Mouse (Mus musculus) stomach, postnatal 0 days (tissue): Measurements from ENCODE around the gene Gm9945. TPM values are rescaled to one million over a fixed set of nuclear protein-coding genes. Genes with fewer than 3 reads are reported as not detected.

Source experiments
- ATAC-seq: fragments of 200-750 bp; cut with Nextera tagmentation; 2 replicates; pipeline ENCODE4 v1.8.0; 2017; ENCODE audit not compliant: low FRiP score, low TSS enrichment
- DNase-seq: peaks from one replicate; pipeline ENCODE4 v3.0.0-alpha.2; 2016; ENCODE audit warnings: low spot score
- H3K27ac ChIP-seq: fragments of 300-500 bp; sonication (generic); replicated peaks from 2 replicates; pipeline ENCODE4 v1.5.1; 2014; ENCODE audit warnings: mild to moderate bottlenecking, control low read depth
- H3K27me3 ChIP-seq: fragments of 300-500 bp; sonication (generic); 2 replicates; pipeline ENCODE4 v1.6.1; 2014; ENCODE audit warnings: low read length; ENCODE audit not compliant: control insufficient read depth, insufficient read depth
- H3K36me3 ChIP-seq: fragments of 300-500 bp; sonication (generic); 2 replicates; pipeline ENCODE4 v1.6.1; 2014; ENCODE audit warnings: low read length, mixed read lengths; ENCODE audit not compliant: control insufficient read depth, insufficient read depth
- H3K4me1 ChIP-seq: fragments of 300-500 bp; sonication (generic); replicated peaks from 2 replicates; pipeline ENCODE4 v1.6.1; 2014; ENCODE audit warnings: antibody characterized with exemption; ENCODE audit not compliant: control insufficient read depth, insufficient read depth
- H3K4me2 ChIP-seq: fragments of 300-500 bp; sonication (generic); replicated peaks from 2 replicates; pipeline ENCODE4 v1.6.1; 2014; ENCODE audit warnings: low read depth, mild to moderate bottlenecking, control low read depth, moderate library complexity
- H3K4me3 ChIP-seq: fragments of 300-500 bp; sonication (generic); 2 replicates; pipeline ENCODE4 v1.5.1; 2014; ENCODE audit warnings: low read depth, low read length, control low read depth
- H3K9ac ChIP-seq: fragments of 300-500 bp; sonication (generic); 2 replicates; pipeline ENCODE4 v1.6.1; 2014; ENCODE audit warnings: mild to moderate bottlenecking, low read length, control low read depth, mixed read lengths
- H3K9me3 ChIP-seq: fragments of 300-500 bp; sonication (generic); 2 replicates; pipeline ENCODE4 v1.6.1; 2016; ENCODE audit warnings: low read length; ENCODE audit not compliant: control insufficient read depth
- CTCF ChIP-seq: IDR thresholded peaks from 2 replicates; pipeline ENCODE4 v1.5.1; 2016; ENCODE audit warnings: antibody characterized with exemption, low read depth, mild to moderate bottlenecking, moderate library complexity
- EP300 ChIP-seq: optimal IDR thresholded peaks from 2 replicates; pipeline ENCODE3; 2016; ENCODE audit warnings: antibody characterized with exemption
- WGBS: fragments of 180-500 bp; shearing (Covaris S2); extraction: QIAGEN DNeasy Blood & Tissue Kit; methylation state at CpG from one replicate; pipeline ENCODE4 v1.1.7; 2014; 5-methylcytosine and 5-hydroxymethylcytosine counted together
- polyA plus RNA-seq: library from polyadenylated mRNA; unstranded; fragments of >200 nt; fragmentation: Nextera tagmentation; extraction: Ambion mirVana; gene quantifications from 2 replicates; pipeline ENCODE4 v1.2.1, GENCODE M21; 2015

The Gm9945 gene
- polyA plus RNA-seq = 0.11 TPM in 1 of 2 replicates, not detected in the other

- peaks cover 15% of the 10 kb centered on the region for H3K27me3 ChIP-seq
Observed at GRCm38 (mm10) chr11:53479783-53480301, at the start of gene Gm9945, which contains the start of gene Sowaha. Gene Gm9945 (plus strand): TSS chr11:53480166. Gene Sowaha (minus strand): TSS chr11:53480274.

DNA sequence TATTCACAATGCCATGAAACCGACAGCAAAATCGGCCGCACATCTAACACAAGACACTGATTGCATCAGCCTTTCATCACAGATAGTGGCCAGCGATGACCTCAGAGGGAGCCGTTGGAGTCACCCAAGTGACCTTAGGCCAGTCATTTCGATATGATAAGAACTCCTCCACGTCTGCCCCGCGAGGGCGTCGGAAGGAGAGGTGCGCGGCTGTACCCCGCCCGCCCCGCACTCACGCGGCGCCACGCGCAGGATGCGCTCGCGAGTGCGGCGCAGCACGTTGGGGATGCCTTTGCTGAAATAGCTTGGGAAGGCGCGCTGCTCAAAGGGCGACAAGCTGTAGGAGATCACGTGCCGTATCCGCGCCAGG lies 49.7 kb upstream of the Gm9945 start:
- H3K27ac ChIP-seq = peak overlapping the region; percentile 90
- H3K4me2 ChIP-seq = peak overlapping the region; percentile 88
- DNase-seq (no peak), ATAC-seq (peak; percentile 42)
- TF ChIP-seq CTCF (no peak), EP300 (no peak)
- no peaks in the 10 kb centered on the region for H3K36me3 ChIP-seq
- no peaks in the 10 kb centered on the region for H3K9me3 ChIP-seq
- peak overlapping the region; percentile 87 for H3K9ac ChIP-seq
- under 1% methylated on average over 34 of the region's 34 CpGs for WGBS
- no peaks in the 10 kb centered on the region for H3K27me3 ChIP-seq
- H3K4me1 ChIP-seq = no peaks in the 10 kb centered on the region; the same call in 1 of the 2 replicates
- peak overlapping the region; percentile 80 for H3K4me3 ChIP-seq

More at GRCm38 (mm10) chr11:53479783-53480301, at the start of gene Gm9945, which contains the start of gene Sowaha:
- TF ChIP-seq CTCF (peak; percentile 42), EP300 (no peak)
- H3K4me2 ChIP-seq = peak within 1 kb of the TSS; percentile 76
- 4% methylated on average over 37 of the region's 40 CpGs for WGBS
- H3K9ac ChIP-seq = peak within 1 kb of the TSS; percentile 51
- no peaks in the 10 kb centered on the region for H3K4me1 ChIP-seq
- ATAC-seq (peak; percentile 61), DNase-seq (peak; percentile 68)
- no peaks in the 10 kb centered on the region for H3K9me3 ChIP-seq
- H3K27ac ChIP-seq = no peak within 1 kb of the TSS
- no peaks in the 10 kb centered on the region for H3K36me3 ChIP-seq
- peak within 1 kb of the TSS; percentile 47 for H3K4me3 ChIP-seq

GRCm38 (mm10) chr11:53430670-53431346 lies 49.2 kb upstream of the Gm9945 start, which contains the start of the genes Uqcrq and Gdf9:
Gene Uqcrq (minus strand): TSS chr11:53430831.
Gene Gdf9 (plus strand): TSS chr11:53431023.
- Histone ChIP-seq H3K9me3 (no peaks in the 10 kb centered on the region), H3K27me3 (no peaks in the 10 kb centered on the region), H3K4me3 (peak within 1 kb of the TSS; percentile 80), H3K4me1 (no peaks in the 10 kb centered on the region; the same call in 1 of the 2 replicates), H3K27ac (peak within 1 kb of the TSS; percentile 90), H3K9ac (peak within 1 kb of the TSS; percentile 87), H3K36me3 (no peaks in the 10 kb centered on the region), H3K4me2 (peak within 1 kb of the TSS; percentile 88)
- TF ChIP-seq CTCF (no peak), EP300 (peak; percentile 69)
- ATAC-seq = peak; percentile 94
- peak; percentile 100 for DNase-seq
- under 1% methylated on average over 44 of the region's 44 CpGs for WGBS

DNA sequence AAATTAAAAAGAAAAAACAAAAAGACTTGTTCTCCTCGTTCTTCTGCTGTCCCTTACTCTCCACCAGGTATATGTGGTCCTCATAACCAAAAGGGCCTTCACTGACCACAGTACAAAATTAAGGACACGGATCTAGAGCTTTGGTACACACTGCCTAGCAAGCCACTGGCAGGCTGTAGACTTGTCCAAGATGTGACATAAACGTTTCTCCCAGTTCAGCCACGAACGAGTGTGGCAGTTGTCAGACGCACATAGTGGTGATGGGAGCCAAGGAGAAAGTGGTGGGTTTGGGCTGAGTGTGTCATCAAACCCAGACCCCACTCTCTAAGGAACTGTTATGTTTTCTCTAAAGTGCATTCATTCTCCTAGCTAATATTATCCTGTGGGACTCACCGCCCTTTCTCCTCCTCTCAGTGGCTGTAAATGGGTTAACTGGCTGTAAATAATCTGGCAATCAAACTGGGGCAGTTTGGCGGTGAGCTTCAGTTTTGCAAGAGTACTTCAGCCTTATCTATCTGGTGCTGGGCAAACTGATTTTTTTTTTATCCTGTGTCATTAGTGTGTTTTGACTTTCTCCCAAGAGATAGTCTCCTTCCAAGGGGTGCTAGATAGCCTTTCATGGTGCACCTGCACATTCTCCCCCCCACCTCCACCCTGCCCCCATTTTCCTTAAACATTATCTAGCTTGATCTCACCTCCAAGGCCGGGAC lies 48.5 kb upstream of the Gm9945 start:
- DNase-seq = no peak
- Histone ChIP-seq H3K36me3 (no peaks in the 10 kb centered on the region), H3K4me1 (no peaks in the 10 kb centered on the region; the same call in 1 of the 2 replicates), H3K9ac (peak overlapping the region; percentile 54), H3K9me3 (no peaks in the 10 kb centered on the region), H3K27me3 (no peaks in the 10 kb centered on the region), H3K27ac (peak overlapping the region; percentile 67; the same call in 1 of the 2 replicates), H3K4me2 (peak overlapping the region; percentile 88), H3K4me3 (peak overlapping the region; percentile 80)
- no peak for TF ChIP-seq EP300
- TF ChIP-seq CTCF = no peak
- peak; percentile 50; the same call in 1 of the 2 replicates for ATAC-seq
- WGBS = 9% methylated on average over 9 of the region's 9 CpGs

GRCm38 (mm10) chr11:53433057-53433456 lies 46.9 kb upstream of the Gm9945 start:
- Histone ChIP-seq H3K27ac (no peak overlapping the region), H3K4me2 (no peak overlapping the region), H3K9me3 (no peaks in the 10 kb centered on the region), H3K9ac (no peak overlapping the region), H3K36me3 (no peaks in the 10 kb centered on the region), H3K27me3 (no peaks in the 10 kb centered on the region), H3K4me1 (no peaks in the 10 kb centered on the region; the same call in 1 of the 2 replicates), H3K4me3 (no peak overlapping the region)
- no peak for DNase-seq
- no peak for TF ChIP-seq EP300
- TF ChIP-seq CTCF = no peak
- no peak for ATAC-seq
- 44% methylated on average over 6 of the region's 6 CpGs for WGBS
